Mouse (Mus musculus): Measurements from ENCODE around the gene Cyp27a1.

DNA sequence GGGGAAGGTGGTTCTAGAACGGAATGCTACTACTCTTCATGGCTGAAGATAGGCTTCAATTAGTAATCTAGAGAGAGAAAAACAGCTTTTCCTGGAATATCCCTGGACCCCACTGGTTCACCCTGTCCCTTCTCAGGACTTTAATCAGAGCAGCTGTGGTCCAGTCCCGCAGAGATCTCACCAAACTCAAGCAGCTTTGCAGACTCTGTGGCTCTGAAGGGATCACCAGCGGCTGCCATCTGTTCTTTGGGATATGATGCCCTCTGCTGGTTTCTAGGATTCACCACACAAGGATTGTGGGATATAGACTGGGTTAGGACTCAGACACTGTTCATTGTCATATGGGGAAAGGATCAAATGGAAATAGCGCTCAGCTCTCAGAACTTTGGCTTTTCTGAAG lies 46.4 kb downstream of the Cyp27a1 start:
- no peak for TF ChIP-seq HCFC1 (IDR thresholded peaks at IDR 0.05; ENCODE audit: borderline replicate concordance, insufficient read depth, low read length)
- TF ChIP-seq ZNF384 (IDR thresholded peaks at IDR 0.05; ENCODE audit: low read depth, low read length), result no peak
- TF ChIP-seq ZC3H11A (IDR thresholded peaks at IDR 0.05; ENCODE audit: borderline replicate concordance, low read depth, low read length), result peak; percentile 61; the same call in 1 of the 2 replicates

Data from ES-E14 (cell line).